Mouse (Mus musculus) left cerebral cortex, postnatal 4 days (tissue): ENCODE data around the gene Gstt2. TPM values are rescaled to one million over a fixed set of nuclear protein-coding genes. Genes with fewer than 3 reads are reported as not detected.
A peak's percentile ranks its signal among the peaks of the same experiment; 100 is the strongest.
"Not testable (repeated sequence)": the region's sequence is repeated elsewhere in the genome, so short reads cannot be mapped to it uniquely, and the experiment has no call there.

Experiments
- DNase-seq: peaks from one replicate; pipeline ENCODE4 v3.0.0-alpha.2; 2022
- intact Hi-C: fragments of 180-260 bp; cut with DNase I; formaldehyde crosslinking; loops from one replicate; pipeline ENCODE4 v1.15.1; 2025
- total RNA-seq, 2 experiments: library from RNA; stranded (reverse); gene quantifications; 2 replicates each; pipeline ENCODE4 v1.2.3; 2021

Gstt2 gene
- total RNA-seq, result 1 to 10 TPM; 3.6 to 4.3 TPM

DNA sequence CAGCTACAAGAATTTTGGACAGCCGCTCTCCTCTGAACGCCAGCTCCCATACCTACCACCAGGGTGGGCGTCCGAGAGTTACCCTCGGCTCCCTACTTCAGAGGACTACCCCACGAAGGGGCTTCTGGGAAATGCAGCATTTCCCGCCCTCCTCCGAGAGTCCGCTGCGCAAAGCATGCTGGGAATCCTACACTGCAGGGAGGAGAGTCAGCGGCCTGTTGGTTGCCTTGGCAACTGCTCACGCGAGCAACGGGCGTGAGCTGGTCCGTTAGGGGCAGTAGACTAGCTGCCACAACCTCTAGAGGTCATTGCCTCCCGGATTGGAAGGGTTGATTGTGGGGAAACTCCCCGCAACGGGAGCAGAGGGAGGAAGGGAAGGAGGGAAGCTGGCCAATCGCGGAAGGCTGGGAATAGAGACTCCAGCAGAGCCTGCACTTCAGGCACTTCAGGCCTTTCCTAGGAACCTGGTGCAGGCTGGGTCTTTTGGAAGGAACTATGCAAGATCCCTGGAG, at the start of gene Gstt2:
Gstt2 (minus strand) TSS at position 177 of the 512 bp plus-strand sequence.
- DNase-seq, result peak; percentile 93
- intact Hi-C loops, result loop anchor here (10.0 kb wide), 1 partner anchor 63 kb away; the partner anchor contains the start of gene Ddt

DNA sequence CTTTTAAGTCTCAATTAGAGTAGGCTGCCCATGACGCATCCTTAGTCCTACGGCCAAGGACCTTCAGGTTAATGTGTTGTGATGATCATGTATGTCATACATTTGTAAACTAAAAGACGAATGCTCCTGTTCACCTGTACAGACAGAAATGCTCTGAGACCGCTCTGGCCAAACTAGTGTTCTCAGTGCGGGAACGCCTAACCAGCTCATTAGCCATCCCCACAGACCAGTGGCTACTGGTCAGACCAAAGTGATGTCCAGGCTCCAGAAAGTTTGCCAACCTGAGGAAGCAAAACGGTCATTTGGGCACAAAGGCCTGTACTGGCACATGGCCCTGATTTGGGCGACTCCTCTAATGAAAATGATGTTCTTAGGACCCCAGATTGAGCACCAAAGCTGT, 47.5 kb upstream of the Gstt2 start:
- intact Hi-C loops, result no loop called here

DNA sequence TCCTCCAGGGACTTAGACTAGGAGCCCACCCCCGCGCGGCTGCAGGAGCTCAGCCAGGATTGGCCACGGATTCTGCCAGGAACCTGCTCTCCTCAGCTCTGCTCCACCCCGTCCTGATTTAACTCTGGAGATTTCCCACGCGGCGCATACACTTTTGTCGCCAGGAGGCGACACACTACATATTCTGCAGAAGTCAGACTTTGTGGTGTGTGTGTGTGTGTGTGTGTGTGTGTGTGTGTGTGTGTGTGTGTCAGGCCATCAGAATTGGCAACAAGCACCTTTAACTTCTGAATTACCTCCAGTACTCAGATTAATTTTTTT, 46.0 kb upstream of the Gstt2 start:
- DNase-seq, result peak; percentile 83
- intact Hi-C loops, result no loop called here

More for the DNA sequence above, 47.5 kb upstream of the Gstt2 start:
- DNase-seq, result no peak

DNA sequence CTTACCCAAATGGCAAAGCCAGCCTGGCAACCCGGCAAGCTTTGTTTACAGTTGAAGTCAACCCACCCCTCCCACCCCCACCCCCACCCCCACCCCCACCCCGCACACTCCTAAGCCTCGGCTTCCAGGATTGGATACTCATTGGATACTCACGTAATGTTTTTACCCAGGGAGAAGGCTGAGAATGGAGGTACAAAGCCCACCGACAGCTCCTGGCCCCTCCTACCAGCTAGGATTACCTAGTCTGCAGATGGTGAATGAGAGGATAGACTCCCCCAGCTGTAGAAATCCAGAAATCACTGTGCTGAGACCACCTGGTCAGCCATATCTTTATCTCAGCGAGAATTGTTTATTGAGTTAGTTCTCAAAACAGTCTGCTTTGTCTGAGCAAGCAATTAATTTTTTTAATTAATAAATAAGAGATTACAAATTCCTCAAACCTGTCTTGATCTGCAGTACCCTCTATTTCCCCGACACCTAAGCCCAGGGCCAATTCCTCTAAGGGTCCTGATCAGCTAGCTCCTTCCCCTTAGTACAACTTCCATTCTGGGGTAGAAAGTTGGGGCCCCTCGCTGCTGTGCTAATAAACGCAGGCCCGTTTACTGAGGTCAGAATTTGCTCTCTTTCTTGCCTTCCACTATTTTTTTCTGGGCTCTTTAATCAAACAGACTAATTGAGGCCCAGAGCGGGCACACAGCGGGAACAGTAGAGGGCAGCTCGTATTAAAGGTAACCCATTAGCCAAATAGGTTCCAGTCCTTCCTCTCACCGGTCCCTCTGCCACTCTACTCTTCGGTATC, 45.4 kb upstream of the Gstt2 start:
- no peak for DNase-seq
- intact Hi-C loops, result no loop called here

DNA sequence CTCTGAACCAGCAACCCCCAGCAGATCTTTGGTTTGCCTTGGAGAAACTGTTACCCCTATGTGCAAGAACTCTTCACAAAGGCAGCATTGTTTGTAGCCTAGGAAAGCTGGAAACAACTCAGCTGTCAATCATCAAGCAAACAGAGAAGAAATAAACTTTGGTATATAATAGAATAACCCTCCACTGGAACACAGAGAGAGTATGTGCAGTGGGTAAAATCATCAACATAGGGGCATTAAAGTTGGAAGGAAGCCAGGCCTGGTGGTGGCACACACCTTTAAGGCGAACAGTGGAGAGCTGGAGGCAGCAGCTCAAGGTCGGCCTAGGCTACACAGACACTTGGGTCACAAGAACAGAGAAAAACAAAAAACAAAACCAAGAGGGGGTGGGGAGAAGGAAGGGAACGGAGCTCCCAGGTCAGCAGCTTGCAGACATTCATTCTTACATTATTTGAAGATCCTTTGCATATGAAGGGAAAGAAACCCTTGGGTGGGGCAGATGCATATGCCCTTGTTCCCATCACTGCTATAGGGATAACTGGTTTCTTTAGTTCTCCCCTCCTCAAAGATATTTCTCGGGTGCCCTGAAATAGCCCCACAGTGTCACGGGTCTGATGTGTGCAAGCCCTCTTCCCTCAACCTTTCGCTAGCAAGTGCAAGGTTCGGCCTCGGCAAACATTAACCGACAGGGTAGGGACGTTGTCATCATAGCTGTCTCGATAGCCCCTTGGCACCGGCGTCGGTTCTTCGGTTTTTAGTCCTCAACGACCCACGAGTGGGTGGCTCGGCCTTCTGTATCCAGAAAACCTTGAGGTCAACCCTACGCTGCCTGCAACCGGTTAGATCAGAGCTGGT, 44.6 kb upstream of the Gstt2 start:
- intact Hi-C loops, result no loop called here
- DNase-seq, result no peak

DNA sequence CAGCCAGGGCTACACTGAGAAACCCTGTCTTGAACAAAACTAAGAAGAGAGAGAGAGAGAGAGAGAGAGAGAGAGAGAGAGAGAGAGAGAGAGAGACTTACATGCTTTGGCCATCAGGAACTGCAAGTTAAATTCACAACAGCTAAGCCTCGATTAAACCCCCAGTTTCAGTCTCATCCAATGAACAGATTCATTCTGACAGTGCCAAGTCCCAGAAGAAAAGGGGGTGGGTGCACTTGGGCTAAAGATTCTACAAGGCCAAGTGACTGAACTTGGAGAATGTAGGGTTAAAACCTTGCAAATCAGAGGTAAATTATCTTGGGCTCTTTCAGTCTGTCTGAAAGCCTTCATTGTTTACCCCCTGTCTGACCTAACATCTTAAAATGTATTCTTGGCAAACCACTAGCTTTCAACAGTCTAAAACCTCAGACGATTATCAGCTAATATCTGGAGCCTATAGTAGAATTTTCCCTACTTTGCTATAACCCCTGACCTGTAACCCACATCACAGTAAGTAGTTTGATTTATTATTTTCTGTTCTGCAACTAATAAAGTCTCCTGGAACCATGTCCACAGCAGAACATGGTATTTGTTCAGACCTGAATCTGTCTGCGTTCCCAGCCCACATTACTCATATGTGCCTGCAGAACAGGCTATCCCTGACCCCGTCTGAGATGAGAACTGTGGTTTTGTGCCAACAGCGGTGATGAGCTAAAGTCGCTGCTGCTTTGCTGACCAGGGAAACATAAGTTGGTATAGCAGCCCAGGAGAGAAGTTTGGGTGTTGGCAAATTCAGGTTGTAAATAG, 43.8 kb upstream of the Gstt2 start:
- intact Hi-C loops, result no loop called here
- DNase-seq, result no peak

DNA sequence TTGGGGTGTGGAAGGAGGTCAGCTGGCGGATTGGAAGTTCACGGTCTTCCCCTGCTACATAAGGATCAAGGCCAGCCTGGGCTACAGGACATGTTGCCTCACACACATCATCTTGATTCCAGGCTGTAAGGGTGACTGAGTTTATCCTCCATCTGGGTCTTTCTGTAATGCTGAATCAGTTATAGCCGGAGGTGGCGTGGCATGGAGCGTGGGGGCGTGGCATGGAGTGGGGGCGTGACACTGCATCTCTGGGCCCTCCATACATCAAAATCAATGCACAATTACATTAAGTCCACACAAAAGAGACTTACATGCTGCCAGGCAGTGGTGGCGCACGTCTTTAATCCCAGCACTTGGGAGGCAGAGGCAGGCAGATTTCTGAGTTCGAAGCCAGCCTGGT, 43.1 kb upstream of the Gstt2 start:
- intact Hi-C loops, result no loop called here

DNA sequence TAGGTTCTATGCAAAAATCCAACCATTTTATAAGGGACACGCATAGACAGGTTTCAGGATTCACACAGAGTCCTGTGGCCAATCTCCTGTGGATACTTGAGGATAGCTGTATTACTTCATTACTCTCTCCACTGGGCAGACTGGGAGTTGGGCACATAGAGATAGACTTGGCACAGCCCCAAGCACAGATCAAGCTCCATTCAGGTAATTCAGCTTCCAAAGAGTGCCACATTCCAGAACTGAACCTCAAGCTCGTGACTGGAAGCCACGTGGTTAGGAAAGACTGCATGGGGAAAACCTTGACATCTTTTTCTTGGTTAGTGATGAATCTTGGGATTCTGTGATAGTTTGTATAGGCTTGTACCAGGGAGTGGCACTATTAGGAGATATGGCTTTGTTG, 41.6 kb upstream of the Gstt2 start:
- no peak for DNase-seq
- intact Hi-C loops, result no loop called here

More for the DNA sequence above, 43.1 kb upstream of the Gstt2 start:
- DNase-seq, result no peak

DNA sequence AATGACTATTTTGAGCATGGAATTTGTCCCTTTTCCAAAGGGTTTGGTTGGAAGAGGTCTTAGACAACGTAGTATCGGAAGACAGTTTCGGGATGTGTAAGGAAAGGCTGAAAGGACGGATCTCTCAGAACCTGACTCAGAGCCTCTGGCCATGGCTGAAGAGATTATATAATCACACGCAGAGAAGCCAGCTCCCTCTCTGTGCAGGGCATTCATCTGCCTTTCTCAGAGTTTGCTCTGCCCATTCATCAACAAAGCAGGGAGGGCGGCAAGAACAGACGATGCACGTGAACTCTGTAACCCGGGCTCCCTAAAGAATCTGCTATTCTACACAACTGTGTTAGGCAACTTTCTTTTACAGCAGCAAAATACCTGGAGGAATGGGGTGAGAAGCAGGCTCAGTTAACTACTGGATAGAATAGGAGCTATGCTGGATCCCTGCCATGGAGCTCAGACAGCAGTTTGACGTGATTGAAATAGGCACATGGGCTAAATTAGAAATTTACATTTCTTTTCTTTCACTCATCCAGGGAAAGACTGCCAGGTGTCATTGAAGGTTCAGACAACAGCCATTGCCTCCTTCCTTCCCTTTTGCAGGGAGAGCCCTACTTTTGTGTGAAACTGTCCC, 36.4 kb upstream of the Gstt2 start:
- intact Hi-C loops, result no loop called here
- no peak for DNase-seq

DNA sequence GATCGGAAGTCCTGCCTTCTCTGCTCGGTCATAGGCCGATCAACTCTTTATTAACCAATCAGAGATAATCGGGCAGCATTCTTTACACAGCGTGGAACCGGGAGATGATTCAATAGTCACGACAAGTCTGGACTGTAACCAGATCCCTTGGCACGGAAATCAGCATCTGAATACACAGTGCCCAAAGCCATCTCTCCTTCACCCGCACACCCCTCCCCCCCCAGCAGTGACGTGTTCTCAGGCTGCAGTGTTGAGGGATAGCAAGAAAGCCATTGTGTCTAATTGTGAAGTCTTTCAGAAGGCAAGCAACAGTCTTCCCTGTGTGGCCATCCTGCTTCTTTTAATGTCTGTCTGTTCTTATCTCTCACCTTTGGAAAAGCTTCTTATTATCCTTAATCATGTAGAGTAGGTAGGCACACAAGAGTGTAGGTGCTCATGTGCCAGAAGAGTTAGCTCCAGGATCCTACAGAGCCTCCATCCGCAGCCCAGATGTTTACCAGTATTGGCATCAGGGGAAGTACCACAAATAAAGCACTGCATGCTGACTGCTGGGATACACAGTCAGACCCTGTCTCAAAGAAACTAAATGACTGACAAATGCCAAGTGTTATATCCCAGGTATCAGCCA, 35.8 kb upstream of the Gstt2 start:
- intact Hi-C loops, result no loop called here
- DNase-seq, result peak; percentile 96

DNA sequence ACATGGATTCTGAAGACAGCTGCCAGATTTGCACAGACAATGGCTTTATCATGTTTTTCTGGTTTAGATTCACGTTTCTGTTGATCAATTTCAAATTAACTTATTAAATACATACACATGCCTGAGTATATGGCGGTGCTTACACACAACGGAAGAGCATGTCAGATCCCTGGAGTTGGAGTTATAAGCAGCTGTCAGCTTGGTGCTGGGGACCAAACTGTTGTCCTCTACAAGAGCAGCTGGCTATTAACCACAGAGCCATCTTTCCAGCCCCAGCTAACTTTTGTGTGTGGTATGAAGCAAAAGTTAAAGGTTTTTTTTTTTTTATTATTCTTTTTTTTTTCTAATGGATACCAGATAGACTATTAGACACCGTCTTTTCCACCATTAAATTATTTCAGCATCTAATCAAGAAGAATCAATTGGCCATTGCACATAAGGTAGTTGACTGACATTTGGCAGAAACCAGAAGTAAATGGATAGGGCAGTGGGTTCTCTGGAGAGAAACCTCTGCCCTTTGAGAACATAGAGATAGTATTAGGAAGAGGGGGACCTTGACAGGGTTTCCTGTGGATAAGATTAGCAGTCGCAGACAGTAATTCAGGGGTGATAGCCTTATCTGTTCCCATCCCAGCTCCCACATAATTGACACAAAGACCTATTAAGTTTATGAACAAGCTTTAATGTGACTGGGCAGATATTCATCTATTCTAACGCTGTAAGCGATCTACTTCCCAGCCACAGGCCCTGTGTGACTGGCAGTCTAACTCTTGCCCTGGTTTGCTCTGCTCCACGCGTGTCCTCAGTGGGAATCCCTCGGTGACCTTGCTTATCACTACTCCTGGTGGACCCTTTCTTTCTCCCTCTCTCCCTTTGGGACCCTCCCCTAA, 35.0 kb upstream of the Gstt2 start:
- no peak for DNase-seq
- intact Hi-C loops, result no loop called here

DNA sequence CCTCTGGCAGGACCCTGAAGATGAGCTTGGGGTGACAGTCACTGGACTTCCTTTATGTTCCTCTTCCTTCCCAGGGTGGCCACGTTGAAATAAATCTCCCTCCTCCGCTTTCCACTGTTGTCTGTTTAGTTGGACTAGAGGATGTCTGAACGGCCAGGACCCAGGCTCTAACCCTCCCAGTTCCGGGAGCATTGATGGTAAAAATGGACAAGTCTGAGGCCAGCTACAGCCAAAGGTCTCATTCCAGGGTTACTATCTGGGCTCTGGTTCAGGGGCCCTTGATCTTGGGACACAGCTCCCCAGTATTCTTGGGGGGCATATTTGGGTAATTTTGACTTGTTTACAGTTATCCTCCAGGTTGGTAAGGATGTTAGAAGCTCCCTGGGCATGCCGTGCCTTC, 24.4 kb upstream of the Gstt2 start:
- intact Hi-C loops, result no loop called here
- no peak for DNase-seq

DNA sequence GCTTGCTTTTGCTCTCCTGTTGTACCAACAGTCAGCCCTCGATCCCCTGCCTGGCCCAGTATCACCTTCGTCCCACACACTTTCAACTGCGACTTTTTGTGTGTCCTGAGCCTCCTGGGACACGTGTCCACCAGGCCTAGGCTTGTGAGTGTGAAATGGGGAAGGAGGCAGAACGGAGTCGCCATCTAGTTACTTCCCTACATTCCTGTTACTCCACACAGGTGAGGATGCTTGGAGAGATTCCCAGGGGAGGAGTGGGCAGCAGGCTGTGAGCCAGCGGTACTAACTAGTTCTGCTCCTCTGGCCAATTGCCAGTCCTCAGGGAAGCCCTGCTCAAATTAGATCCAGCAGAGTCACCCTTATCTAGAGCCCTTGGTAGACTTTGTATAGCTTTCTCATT, 23.5 kb upstream of the Gstt2 start:
- intact Hi-C loops, result no loop called here
- DNase-seq, result peak; percentile 41

DNA sequence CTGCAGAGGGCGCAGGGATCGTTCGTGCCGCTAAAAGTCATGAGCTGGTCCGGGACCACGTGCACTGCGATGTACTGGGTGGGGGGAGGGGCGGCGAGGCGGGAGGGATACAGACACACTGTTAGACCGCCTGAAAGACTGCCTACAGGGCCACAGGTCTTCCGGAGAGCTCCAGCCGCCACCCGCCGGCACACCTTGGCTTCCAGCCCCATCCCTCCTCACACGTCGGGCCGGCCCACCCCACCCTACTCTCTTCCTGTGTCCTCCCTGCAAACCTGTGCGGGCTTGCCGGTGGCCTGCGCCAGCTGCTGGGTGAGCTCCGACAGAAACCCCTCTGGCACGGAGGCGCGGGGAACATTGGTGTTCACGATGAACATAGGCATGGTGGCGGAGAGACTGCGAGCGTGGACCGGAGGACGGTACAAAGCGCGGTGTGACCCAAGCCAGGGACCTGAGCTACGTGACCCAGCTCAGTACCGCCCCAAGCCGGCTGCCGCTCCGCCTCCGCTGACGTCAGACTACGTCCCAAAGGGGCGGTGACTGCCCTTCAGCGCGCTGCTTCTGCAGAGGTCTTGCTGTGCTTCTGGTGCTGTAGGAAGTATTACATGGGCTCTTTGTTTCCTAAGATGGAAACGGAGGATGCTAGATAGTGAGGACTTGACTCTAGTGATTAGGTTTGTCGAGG, 22.7 kb upstream of the Gstt2 start, which contains the start of gene Mif:
Mif (minus strand) TSS at position 455 of the 685 bp plus-strand sequence.
- peak; percentile 87 for DNase-seq
- intact Hi-C loops, result not testable (repeated sequence)

DNA sequence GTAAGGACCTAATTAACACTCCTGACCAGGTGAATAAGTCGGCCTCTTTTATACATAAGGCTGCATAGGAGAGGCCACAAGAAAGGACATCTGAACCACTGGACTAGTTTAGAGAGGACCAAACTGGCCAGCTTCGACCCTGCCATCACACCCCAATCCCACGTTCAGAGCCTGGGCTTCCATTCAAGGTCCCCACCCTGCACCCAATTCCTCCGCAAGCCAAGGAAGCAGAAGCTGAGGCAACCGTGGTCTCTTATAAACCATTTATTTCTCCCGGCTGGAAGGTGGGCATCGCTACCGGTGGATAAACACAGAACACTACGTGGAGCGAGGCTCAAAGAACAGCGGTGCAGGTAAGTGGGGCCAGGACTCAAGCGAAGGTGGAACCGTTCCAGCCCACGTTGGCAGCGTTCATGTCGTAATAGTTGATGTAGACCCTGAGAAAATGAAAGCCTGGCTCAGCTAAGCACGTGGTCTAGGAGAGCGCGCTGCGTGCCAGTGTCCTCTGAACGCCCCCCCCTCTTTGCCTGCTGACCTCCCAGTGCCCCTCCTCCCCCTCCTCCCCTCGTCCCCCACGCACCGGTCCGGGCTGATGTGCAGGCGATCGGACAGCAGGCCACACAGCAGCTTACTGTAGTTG, 22.0 kb upstream of the Gstt2 start:
- intact Hi-C loops, result no loop called here
- peak; percentile 70 for DNase-seq

DNA sequence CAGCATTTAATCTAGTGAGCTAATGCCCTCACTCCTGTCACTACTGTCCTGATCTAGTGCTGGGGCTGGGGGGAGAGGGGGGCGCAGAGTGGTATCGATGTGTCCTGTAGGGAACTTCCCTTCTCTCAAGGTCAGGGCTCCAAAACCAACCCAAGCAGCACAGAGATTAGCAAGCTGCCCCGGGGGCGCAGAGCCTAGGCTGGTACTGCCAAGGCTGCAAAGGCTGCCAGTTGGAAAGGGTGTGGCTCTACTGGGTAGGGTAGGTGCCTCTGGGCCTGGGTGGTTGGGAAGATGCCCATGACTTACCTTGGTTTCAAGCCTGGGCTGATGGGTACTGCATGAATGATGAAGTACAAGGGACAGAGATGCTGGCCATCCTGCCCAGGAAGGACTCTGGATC, 20.4 kb upstream of the Gstt2 start:
- intact Hi-C loops, result no loop called here

DNA sequence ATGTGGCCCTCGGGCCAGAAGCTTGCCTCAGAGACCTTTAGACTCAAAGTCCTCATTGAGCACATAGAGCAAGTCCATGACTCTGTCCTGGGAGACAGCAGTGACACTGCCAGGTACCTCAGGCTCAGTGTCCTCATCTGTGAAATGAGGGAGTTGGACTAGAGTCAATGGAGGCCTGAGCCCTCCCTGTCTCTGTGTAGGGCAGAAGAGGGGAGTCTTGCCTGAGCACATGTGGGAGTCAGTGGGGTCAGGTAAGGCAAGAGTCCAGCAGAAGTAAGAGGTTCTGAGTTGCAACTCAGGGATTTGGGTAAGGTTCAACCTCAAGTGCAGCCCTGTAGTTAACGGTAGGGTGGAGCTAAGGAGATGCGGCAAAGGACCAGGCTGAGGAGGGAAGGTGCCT, 19.8 kb upstream of the Gstt2 start:
- no peak for DNase-seq
- intact Hi-C loops, result no loop called here

More for the DNA sequence above, 20.4 kb upstream of the Gstt2 start:
- DNase-seq, result no peak
